Mouse (Mus musculus) common myeloid progenitor, adult 5-6 weeks (primary cell): ENCODE data around the gene Asic2. TPM values are rescaled to one million over a fixed set of nuclear protein-coding genes. Genes with fewer than 3 reads are reported as not detected.
"Not testable (repeated sequence)": the region's sequence is repeated elsewhere in the genome, so short reads cannot be mapped to it uniquely, and the experiment has no call there.

Experiments used
- ATAC-seq: replicated peaks from 2 replicates; pipeline ENCODE4 v1.8.0; 2016; ENCODE audit warnings: low read depth, mild to moderate bottlenecking, moderate TSS enrichment, inconsistent platforms; ENCODE audit not compliant: poor library complexity, severe bottlenecking
- total RNA-seq: library from RNA; stranded (forward); fragments of 200-1000, 187-1606 nt; gene quantifications from 2 replicates; pipeline ENCODE4 v1.2.3, GENCODE M21; 2017

The Asic2 gene
- total RNA-seq, 1 experiment from 2014 or later = not detected

- ATAC-seq = no peak
Measured at GRCm38 (mm10) chr11:81271422-81271821, 696.8 kb downstream of the Asic2 start.

- ATAC-seq = no peak
Measured at GRCm38 (mm10) chr11:81270518-81270917, 697.7 kb downstream of the Asic2 start.

GRCm38 (mm10) chr11:81263757-81264156 lies 704.5 kb downstream of the Asic2 start:
- ATAC-seq = no peak

- ATAC-seq = no peak
Measured at GRCm38 (mm10) chr11:81263193-81263592, 705.1 kb downstream of the Asic2 start.

- no peak for ATAC-seq
Measured at GRCm38 (mm10) chr11:81261259-81261658, 707.0 kb downstream of the Asic2 start.

GRCm38 (mm10) chr11:81241183-81241582 lies 727.1 kb downstream of the Asic2 start:
- ATAC-seq = not testable (repeated sequence)

- no peak for ATAC-seq
Measured at GRCm38 (mm10) chr11:81239966-81240681, 728.1 kb downstream of the Asic2 start.

GRCm38 (mm10) chr11:81239091-81239490 lies 729.2 kb downstream of the Asic2 start:
- ATAC-seq = no peak

GRCm38 (mm10) chr11:81236070-81236469 lies 732.2 kb downstream of the Asic2 start:
- ATAC-seq = no peak

GRCm38 (mm10) chr11:81223361-81223760 lies 744.9 kb downstream of the Asic2 start:
- ATAC-seq = no peak

GRCm38 (mm10) chr11:81220786-81221185 lies 747.5 kb downstream of the Asic2 start:
- ATAC-seq = no peak

- no peak for ATAC-seq
Measured at GRCm38 (mm10) chr11:81205471-81205870, 762.8 kb downstream of the Asic2 start.

GRCm38 (mm10) chr11:81202578-81202977 lies 765.7 kb downstream of the Asic2 start:
- no peak for ATAC-seq

- ATAC-seq = no peak
Measured at GRCm38 (mm10) chr11:81193856-81194255, 774.4 kb downstream of the Asic2 start.

GRCm38 (mm10) chr11:81192155-81192554 lies 776.1 kb downstream of the Asic2 start:
- ATAC-seq = no peak

- no peak for ATAC-seq
Measured at GRCm38 (mm10) chr11:81189103-81189502, 779.2 kb downstream of the Asic2 start.

GRCm38 (mm10) chr11:81187851-81188250 lies 780.4 kb downstream of the Asic2 start:
- no peak for ATAC-seq

GRCm38 (mm10) chr11:81184721-81185120 lies 783.5 kb downstream of the Asic2 start:
- ATAC-seq = no peak

GRCm38 (mm10) chr11:81164890-81165289 lies 803.4 kb downstream of the Asic2 start:
- no peak for ATAC-seq

GRCm38 (mm10) chr11:81163056-81163455 lies 805.2 kb downstream of the Asic2 start:
- no peak for ATAC-seq

- no peak for ATAC-seq
Measured at GRCm38 (mm10) chr11:81153841-81154240, 814.4 kb downstream of the Asic2 start.

GRCm38 (mm10) chr11:81153161-81153840 lies 815.0 kb downstream of the Asic2 start:
- ATAC-seq = no peak
